Mouse (Mus musculus): Measurements from ENCODE around the gene Kntc1. TPM values are rescaled to one million over a fixed set of nuclear protein-coding genes. Genes with fewer than 3 reads are reported as not detected.

Kntc1 gene
- polyA plus RNA-seq, 1 experiment from 2014 or later: 3.1 TPM

- Histone ChIP-seq H3K9ac (ENCODE audit: low read depth, low read length) (no peak overlapping the region), H3K4me2 (ENCODE audit: low read length) (no peak overlapping the region), H3K4me3 (ENCODE audit: low read depth, low read length) (no peak overlapping the region)
Measured at GRCm38 (mm10) chr5:123844316-123844715, 94.8 kb downstream of the Kntc1 start.

GRCm38 (mm10) chr5:123851398-123851797 lies 101.9 kb downstream of the Kntc1 start:
- Histone ChIP-seq H3K27me3 (ENCODE audit: control insufficient read depth, insufficient read depth, low read depth, low read length) (no peaks in the 10 kb centered on the region), H3K4me1 (ENCODE audit: control insufficient read depth, insufficient read depth, low read length) (no peaks in the 10 kb centered on the region), H3K4me3 (ENCODE audit: low read depth, low read length) (no peak overlapping the region), H3K9ac (ENCODE audit: low read depth, low read length) (0 out of 2 replicates have a peak overlapping the region, but pooled peaks have one; percentile 6), H3K4me2 (ENCODE audit: low read length) (no peak overlapping the region), H3K27ac (ENCODE audit: low read length) (no peak overlapping the region), H3K36me3 (ENCODE audit: control insufficient read depth, insufficient read depth, low read length) (no peaks in the 10 kb centered on the region), H3K9me3 (replicated peaks; ENCODE audit: control insufficient read depth, low read length, poor library complexity, severe bottlenecking) (no peaks in the 10 kb centered on the region)
- WGBS: 75% methylated on average over 2 of the region's 2 CpGs
- no peak for ATAC-seq

More at GRCm38 (mm10) chr5:123844316-123844715, 94.8 kb downstream of the Kntc1 start:
- Histone ChIP-seq H3K27me3 (ENCODE audit: control insufficient read depth, insufficient read depth, low read depth, low read length) (no peaks in the 10 kb centered on the region), H3K9me3 (replicated peaks; ENCODE audit: control insufficient read depth, low read length, poor library complexity, severe bottlenecking) (no peaks in the 10 kb centered on the region), H3K36me3 (ENCODE audit: control insufficient read depth, insufficient read depth, low read length) (no peaks in the 10 kb centered on the region), H3K27ac (ENCODE audit: low read length) (no peak overlapping the region), H3K4me1 (ENCODE audit: control insufficient read depth, insufficient read depth, low read length) (no peaks in the 10 kb centered on the region)
- ATAC-seq: no peak
- 94% methylated on average over 14 of the region's 14 CpGs for WGBS

GRCm38 (mm10) chr5:123853877-123854504 lies 104.5 kb downstream of the Kntc1 start:
- no peak overlapping the region for H3K4me2 ChIP-seq (ENCODE audit: low read length)
- no peak overlapping the region for H3K27ac ChIP-seq (ENCODE audit: low read length)
- ATAC-seq: no peak
- H3K4me1 ChIP-seq (ENCODE audit: control insufficient read depth, insufficient read depth, low read length): no peaks in the 10 kb centered on the region
- no peaks in the 10 kb centered on the region for H3K36me3 ChIP-seq (ENCODE audit: control insufficient read depth, insufficient read depth, low read length)
- no peaks in the 10 kb centered on the region for H3K27me3 ChIP-seq (ENCODE audit: control insufficient read depth, insufficient read depth, low read depth, low read length)
- WGBS: 89% methylated on average over 11 of the region's 11 CpGs
- H3K4me3 ChIP-seq (ENCODE audit: low read depth, low read length): no peak overlapping the region
- no peak overlapping the region for H3K9ac ChIP-seq (ENCODE audit: low read depth, low read length)
- no peaks in the 10 kb centered on the region for H3K9me3 ChIP-seq (replicated peaks; ENCODE audit: control insufficient read depth, low read length, poor library complexity, severe bottlenecking)

GRCm38 (mm10) chr5:123854511-123854910 lies 105.0 kb downstream of the Kntc1 start:
- ATAC-seq: no peak
- H3K4me3 ChIP-seq (ENCODE audit: low read depth, low read length): no peak overlapping the region
- WGBS: 88% methylated on average over 9 of the region's 9 CpGs

GRCm38 (mm10) chr5:123858798-123859197 lies 109.3 kb downstream of the Kntc1 start:
- 87% methylated on average over 11 of the region's 11 CpGs for WGBS
- no peak for ATAC-seq
- Histone ChIP-seq H3K4me1 (ENCODE audit: control insufficient read depth, insufficient read depth, low read length) (no peaks in the 10 kb centered on the region), H3K27ac (ENCODE audit: low read length) (no peak overlapping the region), H3K27me3 (ENCODE audit: control insufficient read depth, insufficient read depth, low read depth, low read length) (no peaks in the 10 kb centered on the region), H3K4me2 (ENCODE audit: low read length) (no peak overlapping the region), H3K4me3 (ENCODE audit: low read depth, low read length) (no peak overlapping the region), H3K9me3 (replicated peaks; ENCODE audit: control insufficient read depth, low read length, poor library complexity, severe bottlenecking) (no peaks in the 10 kb centered on the region), H3K9ac (ENCODE audit: low read depth, low read length) (no peak overlapping the region), H3K36me3 (ENCODE audit: control insufficient read depth, insufficient read depth, low read length) (no peaks in the 10 kb centered on the region)

More at GRCm38 (mm10) chr5:123854511-123854910, 105.0 kb downstream of the Kntc1 start:
- Histone ChIP-seq H3K9me3 (replicated peaks; ENCODE audit: control insufficient read depth, low read length, poor library complexity, severe bottlenecking) (no peaks in the 10 kb centered on the region), H3K36me3 (ENCODE audit: control insufficient read depth, insufficient read depth, low read length) (no peaks in the 10 kb centered on the region), H3K27me3 (ENCODE audit: control insufficient read depth, insufficient read depth, low read depth, low read length) (no peaks in the 10 kb centered on the region), H3K4me1 (ENCODE audit: control insufficient read depth, insufficient read depth, low read length) (no peaks in the 10 kb centered on the region), H3K9ac (ENCODE audit: low read depth, low read length) (no peak overlapping the region), H3K27ac (ENCODE audit: low read length) (no peak overlapping the region), H3K4me2 (ENCODE audit: low read length) (no peak overlapping the region)

GRCm38 (mm10) chr5:123862374-123863350 lies 113.1 kb downstream of the Kntc1 start:
- 86% methylated on average over 15 of the region's 15 CpGs for WGBS
- no peak overlapping the region for H3K4me2 ChIP-seq (ENCODE audit: low read length)
- ATAC-seq: no peak
- H3K27me3 ChIP-seq (ENCODE audit: control insufficient read depth, insufficient read depth, low read depth, low read length): no peaks in the 10 kb centered on the region
- no peaks in the 10 kb centered on the region for H3K4me1 ChIP-seq (ENCODE audit: control insufficient read depth, insufficient read depth, low read length)
- H3K36me3 ChIP-seq (ENCODE audit: control insufficient read depth, insufficient read depth, low read length): no peaks in the 10 kb centered on the region
- H3K27ac ChIP-seq (ENCODE audit: low read length): no peak overlapping the region
- no peak overlapping the region for H3K9ac ChIP-seq (ENCODE audit: low read depth, low read length)
- H3K9me3 ChIP-seq (replicated peaks; ENCODE audit: control insufficient read depth, low read length, poor library complexity, severe bottlenecking): no peaks in the 10 kb centered on the region
- H3K4me3 ChIP-seq (ENCODE audit: low read depth, low read length): no peak overlapping the region

GRCm38 (mm10) chr5:123863934-123864333 lies 114.4 kb downstream of the Kntc1 start:
- H3K9ac ChIP-seq (ENCODE audit: low read depth, low read length): no peak overlapping the region
- H3K4me2 ChIP-seq (ENCODE audit: low read length): no peak overlapping the region
- no peaks in the 10 kb centered on the region for H3K4me1 ChIP-seq (ENCODE audit: control insufficient read depth, insufficient read depth, low read length)
- 88% methylated on average over 14 of the region's 14 CpGs for WGBS
- no peaks in the 10 kb centered on the region for H3K36me3 ChIP-seq (ENCODE audit: control insufficient read depth, insufficient read depth, low read length)
- no peaks in the 10 kb centered on the region for H3K27me3 ChIP-seq (ENCODE audit: control insufficient read depth, insufficient read depth, low read depth, low read length)
- no peak overlapping the region for H3K27ac ChIP-seq (ENCODE audit: low read length)
- no peak for ATAC-seq
- H3K4me3 ChIP-seq (ENCODE audit: low read depth, low read length): no peak overlapping the region
- no peaks in the 10 kb centered on the region for H3K9me3 ChIP-seq (replicated peaks; ENCODE audit: control insufficient read depth, low read length, poor library complexity, severe bottlenecking)

GRCm38 (mm10) chr5:123865365-123865764 lies 115.8 kb downstream of the Kntc1 start, which contains the start of gene Hcar2:
Gene Hcar2 (minus strand): TSS chr5:123865499.
- Histone ChIP-seq H3K9me3 (replicated peaks; ENCODE audit: control insufficient read depth, low read length, poor library complexity, severe bottlenecking) (no peaks in the 10 kb centered on the region), H3K9ac (ENCODE audit: low read depth, low read length) (no peak within 1 kb of the TSS), H3K4me3 (ENCODE audit: low read depth, low read length) (no peak within 1 kb of the TSS), H3K4me2 (ENCODE audit: low read length) (no peak within 1 kb of the TSS), H3K27ac (ENCODE audit: low read length) (no peak within 1 kb of the TSS), H3K27me3 (ENCODE audit: control insufficient read depth, insufficient read depth, low read depth, low read length) (no peaks in the 10 kb centered on the region), H3K36me3 (ENCODE audit: control insufficient read depth, insufficient read depth, low read length) (no peaks in the 10 kb centered on the region), H3K4me1 (ENCODE audit: control insufficient read depth, insufficient read depth, low read length) (no peaks in the 10 kb centered on the region)
- WGBS: 88% methylated on average over 12 of the region's 12 CpGs
- no peak for ATAC-seq

- no peak for ATAC-seq
- H3K9ac ChIP-seq (ENCODE audit: low read depth, low read length): no peak overlapping the region
- no peaks in the 10 kb centered on the region for H3K9me3 ChIP-seq (replicated peaks; ENCODE audit: control insufficient read depth, low read length, poor library complexity, severe bottlenecking)
- H3K27me3 ChIP-seq (ENCODE audit: control insufficient read depth, insufficient read depth, low read depth, low read length): no peaks in the 10 kb centered on the region
- no peaks in the 10 kb centered on the region for H3K4me1 ChIP-seq (ENCODE audit: control insufficient read depth, insufficient read depth, low read length)
- 91% methylated on average over 4 of the region's 4 CpGs for WGBS
- no peak overlapping the region for H3K27ac ChIP-seq (ENCODE audit: low read length)
- H3K4me2 ChIP-seq (ENCODE audit: low read length): no peak overlapping the region
- no peak overlapping the region for H3K4me3 ChIP-seq (ENCODE audit: low read depth, low read length)
- H3K36me3 ChIP-seq (ENCODE audit: control insufficient read depth, insufficient read depth, low read length): no peaks in the 10 kb centered on the region
Measured at GRCm38 (mm10) chr5:123866457-123866856, 116.9 kb downstream of the Kntc1 start.

Measured in midbrain, embryonic 16.5 days (tissue).